Mouse (Mus musculus) limb, embryonic 15.5 days (tissue): ENCODE measurements around the gene Ctdnep1. TPM values are rescaled to one million over a fixed set of nuclear protein-coding genes. Genes with fewer than 3 reads are reported as not detected.

Experiments used
- ATAC-seq: fragments of 200-750 bp; cut with Nextera tagmentation; 2 replicates; pipeline ENCODE4 v1.8.0; 2017; ENCODE audit warnings: low read depth, moderate TSS enrichment; ENCODE audit not compliant: insufficient number of reproducible peaks, low FRiP score, low TSS enrichment
- H3K27ac ChIP-seq: fragments of 300-500 bp; sonication (generic); 2 replicates; pipeline ENCODE4 v1.5.1; 2015; ENCODE audit warnings: moderate library complexity, mild to moderate bottlenecking, inconsistent platforms
- H3K27me3 ChIP-seq: fragments of 300-500 bp; sonication (generic); 2 replicates; pipeline ENCODE4 v1.6.1; 2015; ENCODE audit warnings: inconsistent platforms
- H3K36me3 ChIP-seq: fragments of 300-500 bp; sonication (generic); 2 replicates; pipeline ENCODE4 v1.6.1; 2015; ENCODE audit warnings: inconsistent platforms
- H3K4me1 ChIP-seq: fragments of 300-500 bp; sonication (generic); 2 replicates; pipeline ENCODE4 v1.6.1; 2015; ENCODE audit warnings: inconsistent platforms
- H3K4me2 ChIP-seq: fragments of 300-500 bp; sonication (generic); 2 replicates; pipeline ENCODE4 v1.6.1; 2015; ENCODE audit warnings: mild to moderate bottlenecking, inconsistent platforms
- H3K4me3 ChIP-seq: fragments of 300-500 bp; sonication (generic); 2 replicates; pipeline ENCODE4 v1.5.1; 2015; ENCODE audit warnings: mild to moderate bottlenecking, inconsistent platforms
- H3K9ac ChIP-seq: fragments of 300-500 bp; sonication (generic); 2 replicates; pipeline ENCODE4 v1.6.1; 2015; ENCODE audit warnings: inconsistent platforms
- H3K9me3 ChIP-seq: fragments of 300-500 bp; sonication (generic); 2 replicates; pipeline ENCODE4 v1.6.1; 2016; ENCODE audit warnings: inconsistent platforms
- WGBS: fragments of 180-500 bp; shearing (Covaris S2); methylation state at CpG from one replicate; pipeline ENCODE4 v1.1.7; 2015; 5-methylcytosine and 5-hydroxymethylcytosine counted together
- polyA plus RNA-seq: library from polyadenylated mRNA; unstranded; fragments of >200 nt; fragmentation: Nextera tagmentation; extraction: Ambion mirVana; gene quantifications from 2 replicates; pipeline ENCODE4 v1.2.1, GENCODE M21; 2015

Ctdnep1 gene
- polyA plus RNA-seq, 1 experiment from 2014 or later: 32.0 TPM

GRCm38 (mm10) chr11:70001159-70001558 lies 20.2 kb downstream of the Ctdnep1 start:
- H3K27me3 ChIP-seq: no peaks in the 10 kb centered on the region
- peak overlapping the region; percentile 83 for H3K9ac ChIP-seq
- no peaks in the 10 kb centered on the region for H3K9me3 ChIP-seq
- peaks cover 43% of the 10 kb centered on the region for H3K36me3 ChIP-seq
- H3K4me3 ChIP-seq: peak overlapping the region; percentile 88
- WGBS: 11% methylated on average over 8 of the region's 8 CpGs
- H3K27ac ChIP-seq: peak overlapping the region; percentile 98
- no peak for ATAC-seq
- H3K4me1 ChIP-seq: peaks cover 58% of the 10 kb centered on the region
- H3K4me2 ChIP-seq: peak overlapping the region; percentile 67

- ATAC-seq: no peak
- Histone ChIP-seq H3K4me1 (peaks cover 58% of the 10 kb centered on the region), H3K36me3 (peaks cover 50% of the 10 kb centered on the region)
Observed at GRCm38 (mm10) chr11:70001865-70002264, 20.9 kb downstream of the Ctdnep1 start.

GRCm38 (mm10) chr11:70002471-70002870 lies 21.5 kb downstream of the Ctdnep1 start:
- no peak overlapping the region for H3K27ac ChIP-seq
- 90% methylated on average over 2 of the region's 2 CpGs for WGBS
- no peaks in the 10 kb centered on the region for H3K9me3 ChIP-seq
- H3K9ac ChIP-seq: no peak overlapping the region
- peak overlapping the region; percentile 88; the same call in 1 of the 2 replicates for H3K4me3 ChIP-seq
- no peaks in the 10 kb centered on the region for H3K27me3 ChIP-seq
- H3K4me2 ChIP-seq: peak overlapping the region; percentile 67
- no peak for ATAC-seq
- H3K4me1 ChIP-seq: peaks cover 53% of the 10 kb centered on the region
- peaks cover 57% of the 10 kb centered on the region for H3K36me3 ChIP-seq

More at GRCm38 (mm10) chr11:70001865-70002264, 20.9 kb downstream of the Ctdnep1 start:
- H3K27me3 ChIP-seq: no peaks in the 10 kb centered on the region
- H3K4me2 ChIP-seq: peak overlapping the region; percentile 67
- no peak overlapping the region for H3K9ac ChIP-seq
- H3K27ac ChIP-seq: no peak overlapping the region
- no peaks in the 10 kb centered on the region for H3K9me3 ChIP-seq
- H3K4me3 ChIP-seq: peak overlapping the region; percentile 88

- 59% methylated on average over 4 of the region's 5 CpGs for WGBS
- Histone ChIP-seq H3K4me3 (no peak overlapping the region), H3K4me1 (peaks cover 33% of the 10 kb centered on the region), H3K4me2 (no peak overlapping the region), H3K36me3 (peaks cover 67% of the 10 kb centered on the region), H3K27me3 (no peaks in the 10 kb centered on the region), H3K9me3 (no peaks in the 10 kb centered on the region), H3K27ac (no peak overlapping the region), H3K9ac (no peak overlapping the region)
- ATAC-seq: no peak
Observed at GRCm38 (mm10) chr11:70005521-70005920, 24.6 kb downstream of the Ctdnep1 start.

GRCm38 (mm10) chr11:70010033-70010432 lies 29.1 kb downstream of the Ctdnep1 start:
- Histone ChIP-seq H3K9ac (no peak overlapping the region), H3K4me2 (no peak overlapping the region), H3K4me1 (peaks cover 12% of the 10 kb centered on the region), H3K36me3 (peaks cover 91% of the 10 kb centered on the region), H3K27ac (no peak overlapping the region), H3K9me3 (no peaks in the 10 kb centered on the region), H3K27me3 (no peaks in the 10 kb centered on the region), H3K4me3 (no peak overlapping the region)
- ATAC-seq: no peak
- 92% methylated on average over 6 of the region's 6 CpGs for WGBS

GRCm38 (mm10) chr11:70010548-70010947 lies 29.6 kb downstream of the Ctdnep1 start:
- Histone ChIP-seq H3K4me2 (no peak overlapping the region), H3K27me3 (no peaks in the 10 kb centered on the region), H3K27ac (no peak overlapping the region), H3K9ac (no peak overlapping the region), H3K36me3 (peaks cover 86% of the 10 kb centered on the region), H3K4me1 (peaks cover 12% of the 10 kb centered on the region), H3K4me3 (no peak overlapping the region), H3K9me3 (no peaks in the 10 kb centered on the region)
- WGBS: 88% methylated on average over 12 of the region's 12 CpGs
- ATAC-seq: no peak

- H3K9ac ChIP-seq: no peak overlapping the region
- H3K4me2 ChIP-seq: no peak overlapping the region
- no peaks in the 10 kb centered on the region for H3K27me3 ChIP-seq
- 90% methylated on average over 10 of the region's 10 CpGs for WGBS
- no peaks in the 10 kb centered on the region for H3K9me3 ChIP-seq
- H3K27ac ChIP-seq: no peak overlapping the region
- no peak overlapping the region for H3K4me3 ChIP-seq
- no peak for ATAC-seq
- peaks cover 82% of the 10 kb centered on the region for H3K36me3 ChIP-seq
- peaks cover 12% of the 10 kb centered on the region for H3K4me1 ChIP-seq
Observed at GRCm38 (mm10) chr11:70010961-70011360, 30.0 kb downstream of the Ctdnep1 start.

- Histone ChIP-seq H3K4me1 (peaks cover 21% of the 10 kb centered on the region), H3K4me3 (no peak overlapping the region), H3K36me3 (peaks cover 63% of the 10 kb centered on the region), H3K9ac (no peak overlapping the region), H3K27ac (no peak overlapping the region), H3K9me3 (no peaks in the 10 kb centered on the region), H3K4me2 (no peak overlapping the region), H3K27me3 (no peaks in the 10 kb centered on the region)
- WGBS: 86% methylated on average over 9 of the region's 9 CpGs
- no peak for ATAC-seq
Observed at GRCm38 (mm10) chr11:70012931-70013330, 32.0 kb downstream of the Ctdnep1 start.

- H3K36me3 ChIP-seq: peaks cover 58% of the 10 kb centered on the region
- no peak overlapping the region for H3K9ac ChIP-seq
- no peak for ATAC-seq
- H3K27me3 ChIP-seq: no peaks in the 10 kb centered on the region
- peaks cover 23% of the 10 kb centered on the region for H3K4me1 ChIP-seq
- whole genome bisulfite sequencing: 90% methylated on average over 3 of the region's 3 CpGs
- no peak overlapping the region for H3K27ac ChIP-seq
- no peak overlapping the region for H3K4me2 ChIP-seq
- no peaks in the 10 kb centered on the region for H3K9me3 ChIP-seq
- H3K4me3 ChIP-seq: no peak overlapping the region
Observed at GRCm38 (mm10) chr11:70013408-70013807, 32.5 kb downstream of the Ctdnep1 start.

- H3K4me2 ChIP-seq: 0 out of 2 replicates have a peak overlapping the region, but pooled peaks have one; percentile 81
- ATAC-seq: no peak
- H3K27ac ChIP-seq: no peak overlapping the region
- H3K27me3 ChIP-seq: no peaks in the 10 kb centered on the region
- peaks cover 30% of the 10 kb centered on the region for H3K4me1 ChIP-seq
- no peak overlapping the region for H3K9ac ChIP-seq
- WGBS: 49% methylated on average over 5 of the region's 5 CpGs
- peaks cover 51% of the 10 kb centered on the region for H3K36me3 ChIP-seq
- H3K4me3 ChIP-seq: no peak overlapping the region
- H3K9me3 ChIP-seq: no peaks in the 10 kb centered on the region
Observed at GRCm38 (mm10) chr11:70014051-70014450, 33.1 kb downstream of the Ctdnep1 start.

- peaks cover 39% of the 10 kb centered on the region for H3K4me1 ChIP-seq
Observed at GRCm38 (mm10) chr11:70014880-70015558, 34.1 kb downstream of the Ctdnep1 start, which contains the start of gene Acadvl. Gene Acadvl (minus strand): TSS chr11:70015411.

GRCm38 (mm10) chr11:70015677-70016076 lies 34.7 kb downstream of the Ctdnep1 start:
- Histone ChIP-seq H3K9me3 (no peaks in the 10 kb centered on the region), H3K4me2 (peak overlapping the region; percentile 81), H3K27me3 (no peaks in the 10 kb centered on the region), H3K36me3 (peaks cover 35% of the 10 kb centered on the region), H3K4me3 (no peak overlapping the region), H3K4me1 (peaks cover 46% of the 10 kb centered on the region), H3K9ac (peak overlapping the region; percentile 56; the same call in 1 of the 2 replicates), H3K27ac (no peak overlapping the region)
- WGBS: 60% methylated on average over 6 of the region's 6 CpGs
- no peak for ATAC-seq

More at GRCm38 (mm10) chr11:70014880-70015558, 34.1 kb downstream of the Ctdnep1 start, which contains the start of gene Acadvl:
- peak within 1 kb of the TSS; percentile 56 for H3K9ac ChIP-seq
- H3K9me3 ChIP-seq: no peaks in the 10 kb centered on the region
- H3K36me3 ChIP-seq: peaks cover 42% of the 10 kb centered on the region
- H3K4me3 ChIP-seq: peak within 1 kb of the TSS; percentile 67
- H3K4me2 ChIP-seq: peak within 1 kb of the TSS; percentile 81
- H3K27ac ChIP-seq: peak within 1 kb of the TSS; percentile 74
- H3K27me3 ChIP-seq: no peaks in the 10 kb centered on the region
- peak; percentile 69; the same call in 1 of the 2 replicates for ATAC-seq
- 1% methylated on average over 35 of the region's 35 CpGs for WGBS
